Mouse (Mus musculus): ENCODE measurements around the gene Rhd.

The Rhd gene

GRCm38 (mm10) chr4:134856501-134856900 is 7.8 kb upstream of the Rhd start:
- no peak for DNase-seq (ENCODE audit: extremely low spot score)

DNA sequence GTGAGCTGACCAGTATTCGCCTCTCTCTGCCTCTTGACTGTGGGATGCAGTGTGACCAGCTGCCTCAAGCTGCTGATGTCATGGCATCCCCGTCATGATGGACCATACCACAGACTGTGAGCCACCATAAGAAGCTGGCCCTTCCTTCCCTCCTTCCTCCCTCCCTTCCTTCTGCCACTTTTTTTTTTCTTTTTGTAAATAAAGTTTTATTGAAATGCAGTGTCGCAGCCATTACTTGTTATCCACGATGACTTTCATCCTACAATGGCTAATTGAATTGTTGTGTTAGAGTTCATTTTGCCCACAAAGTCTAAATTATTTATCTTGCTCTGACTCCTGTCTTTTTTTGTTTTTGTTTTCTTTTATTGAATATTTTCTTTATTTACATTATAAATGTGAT is 5.8 kb upstream of the Rhd start:
- no peak for DNase-seq (ENCODE audit: extremely low spot score)

- no peak for DNase-seq (ENCODE audit: extremely low spot score)
Observed at GRCm38 (mm10) chr4:134861884-134862283, 2.5 kb upstream of the Rhd start.

DNA sequence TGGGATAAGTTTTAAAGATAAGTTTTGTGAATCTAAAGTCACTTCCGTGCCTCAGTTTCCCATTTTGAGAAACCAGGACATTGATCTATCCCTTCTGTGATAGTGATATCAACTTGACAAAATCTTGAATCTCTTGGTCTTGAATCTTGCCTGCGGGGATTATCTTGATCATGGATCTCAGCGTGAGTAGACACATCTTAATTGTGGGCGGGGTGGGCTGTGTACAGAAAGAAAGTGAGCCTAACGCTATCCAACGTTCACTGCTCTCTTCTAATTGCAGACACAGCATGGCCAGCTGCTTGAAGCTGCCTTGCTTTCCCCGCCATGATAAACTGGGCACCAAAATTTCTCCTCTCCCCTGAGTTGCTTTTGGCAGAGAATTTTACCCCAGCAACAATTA is 1.3 kb upstream of the Rhd start:
- DNase-seq (ENCODE audit: extremely low spot score), result no peak

DNA sequence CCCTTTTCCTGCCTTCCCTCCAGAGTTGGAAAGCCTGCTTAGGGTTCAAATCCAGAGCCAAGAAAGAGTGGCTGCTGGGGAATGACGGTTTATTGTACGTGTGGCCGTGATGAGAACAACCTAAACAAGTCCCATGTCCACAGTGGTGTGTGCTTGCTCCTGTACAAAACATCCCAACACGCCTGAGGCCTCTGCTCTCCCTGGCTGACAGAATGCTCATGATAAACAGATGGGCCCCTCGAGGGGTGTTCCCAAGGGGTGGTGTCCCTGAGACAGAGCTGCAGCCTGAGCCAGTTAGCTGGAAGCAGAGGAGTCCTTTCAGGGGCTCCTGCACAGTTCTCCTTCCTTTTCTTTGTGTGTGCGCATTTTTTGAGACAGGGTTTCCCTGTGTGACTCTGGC is 1.0 kb downstream of the Rhd start:
- DNase-seq (ENCODE audit: extremely low spot score), result no peak

DNA sequence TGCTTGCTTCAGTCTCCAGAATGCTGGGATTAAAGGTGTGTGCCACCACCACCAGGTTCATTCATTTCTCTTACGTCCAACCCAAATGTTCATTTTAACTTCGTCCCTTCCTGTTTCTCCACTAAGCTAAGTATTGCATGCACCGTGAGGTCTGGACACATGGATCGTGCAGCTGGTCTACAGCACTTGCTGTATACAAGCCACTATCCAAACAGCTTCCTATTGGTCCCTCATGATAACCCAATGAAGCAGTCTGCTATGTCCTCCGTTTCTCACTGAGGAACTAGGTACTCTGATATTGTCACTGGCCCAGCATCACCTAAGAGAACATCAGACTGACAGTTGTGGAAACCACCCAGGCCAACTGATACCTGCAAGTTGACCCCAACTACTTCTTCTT is 1.5 kb downstream of the Rhd start:
- DNase-seq (ENCODE audit: extremely low spot score), result no peak

GRCm38 (mm10) chr4:134867213-134867612 is 2.9 kb downstream of the Rhd start:
- DNase-seq (ENCODE audit: extremely low spot score), result no peak

DNA sequence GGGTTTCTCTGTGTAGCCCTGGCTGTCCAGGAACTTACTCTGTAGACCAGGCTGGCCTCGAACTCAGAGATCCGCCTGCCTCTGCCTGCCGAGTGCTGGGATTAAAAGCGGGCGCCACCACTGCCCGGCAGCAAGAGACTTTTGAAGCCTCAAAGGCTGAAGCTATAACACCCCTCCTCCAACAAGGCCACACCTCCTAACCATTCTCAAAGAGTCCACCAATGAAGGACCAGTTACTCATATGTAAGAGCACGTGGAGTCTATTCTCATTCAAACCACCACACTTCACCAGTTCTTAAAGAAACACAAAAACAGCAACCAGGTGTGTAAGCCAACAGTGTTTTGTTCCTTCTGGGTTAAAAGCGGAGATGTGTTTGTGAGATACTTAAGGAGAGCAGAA is 3.3 kb downstream of the Rhd start:
- DNase-seq (ENCODE audit: extremely low spot score), result no peak

DNA sequence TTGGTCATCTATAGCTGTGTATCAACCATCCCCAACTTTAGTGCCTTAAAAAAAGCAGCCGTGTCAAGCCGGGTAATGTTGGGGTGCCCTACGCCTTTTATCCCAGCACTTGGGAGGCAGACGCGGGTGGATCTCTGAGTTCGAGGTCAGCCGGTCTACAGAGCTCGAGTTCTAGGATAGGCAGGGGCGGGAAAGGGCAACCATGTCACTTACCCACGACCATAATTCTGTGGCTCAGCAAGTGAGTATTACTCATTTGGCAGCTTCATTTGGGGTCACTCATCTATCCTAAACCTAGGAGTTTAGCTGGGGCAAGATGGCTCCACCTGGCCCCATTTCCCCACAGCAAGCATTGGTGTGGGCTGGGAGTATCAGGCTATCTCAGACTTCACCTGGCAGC is 3.7 kb downstream of the Rhd start:
- DNase-seq (ENCODE audit: extremely low spot score), result no peak

GRCm38 (mm10) chr4:134868490-134868889 is 4.2 kb downstream of the Rhd start:
- no peak for DNase-seq (ENCODE audit: extremely low spot score)

GRCm38 (mm10) chr4:134869068-134869730 is 4.9 kb downstream of the Rhd start:
- no peak for DNase-seq (ENCODE audit: extremely low spot score)

- DNase-seq (ENCODE audit: extremely low spot score), result no peak
Observed at GRCm38 (mm10) chr4:134869815-134870375, 5.6 kb downstream of the Rhd start.

- no peak for DNase-seq (ENCODE audit: extremely low spot score)
Observed at GRCm38 (mm10) chr4:134871477-134871876, 7.1 kb downstream of the Rhd start.

DNA sequence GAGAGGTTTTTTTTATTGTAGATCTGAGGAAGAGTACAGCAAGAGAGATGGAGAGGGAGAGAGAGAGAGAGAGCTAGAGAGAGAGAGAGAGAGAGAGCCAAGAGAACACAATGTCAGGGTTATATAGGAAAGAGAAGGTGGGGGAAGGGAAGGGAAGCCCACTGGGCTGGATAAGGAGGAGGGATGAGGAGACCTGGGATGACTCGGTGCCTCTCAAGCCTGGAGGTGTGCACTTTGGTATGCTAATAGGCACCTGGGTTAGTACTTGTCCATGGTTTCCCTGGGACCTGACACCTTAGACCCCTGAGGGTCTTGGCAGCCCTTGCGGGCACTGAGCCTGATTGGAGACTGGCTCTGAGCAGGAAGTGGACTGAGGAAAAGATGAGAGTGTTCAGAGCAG is 7.6 kb downstream of the Rhd start:
- DNase-seq (ENCODE audit: extremely low spot score), result no peak

DNA sequence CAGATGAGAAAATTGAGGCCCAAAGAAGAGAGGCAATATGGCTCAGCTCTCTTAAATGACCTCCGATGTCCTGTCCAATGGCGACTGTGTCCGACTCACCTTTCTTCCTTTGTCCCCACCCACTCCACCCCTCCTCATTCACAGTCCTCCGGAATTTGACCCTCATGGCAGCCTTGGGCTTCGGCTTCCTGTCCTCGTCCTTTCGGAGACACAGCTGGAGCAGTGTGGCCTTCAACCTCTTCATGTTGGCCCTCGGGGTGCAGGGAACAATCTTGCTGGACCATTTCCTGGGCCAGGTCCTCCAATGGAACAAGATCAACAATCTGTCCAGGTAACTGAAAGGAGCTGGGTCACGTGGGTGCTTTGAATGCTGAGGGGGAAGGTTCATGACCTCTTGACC is 11.8 kb downstream of the Rhd start:
- no peak for DNase-seq (ENCODE audit: extremely low spot score)

- peak; percentile 81 for DNase-seq (ENCODE audit: extremely low spot score)
Observed at GRCm38 (mm10) chr4:134879410-134879981, 15.2 kb downstream of the Rhd start.

- no peak for DNase-seq (ENCODE audit: extremely low spot score)
Observed at GRCm38 (mm10) chr4:134880041-134880440, 15.7 kb downstream of the Rhd start.

DNA sequence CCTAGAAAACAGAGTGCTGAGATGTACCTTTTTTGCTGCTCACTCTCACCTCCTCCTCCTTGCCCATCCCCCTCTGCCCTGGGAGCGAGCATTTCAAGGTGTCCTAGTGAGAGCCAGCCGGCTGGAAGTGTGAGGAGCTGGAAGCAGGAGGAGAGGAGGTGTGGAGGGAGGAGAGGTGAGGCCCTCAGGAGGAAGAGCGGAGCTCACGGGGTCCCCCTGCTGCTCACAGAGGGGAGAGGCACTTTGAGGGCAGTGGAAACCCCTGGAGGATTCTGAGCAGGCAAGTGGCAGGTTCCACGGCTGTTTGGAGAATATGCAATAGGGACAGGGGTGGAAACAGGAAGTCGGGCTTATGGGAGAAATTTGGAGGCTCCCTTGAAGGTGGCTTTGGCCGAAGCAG is 18.9 kb downstream of the Rhd start:
- DNase-seq (ENCODE audit: extremely low spot score), result no peak

GRCm38 (mm10) chr4:134883808-134884207 is 19.5 kb downstream of the Rhd start:
- DNase-seq (ENCODE audit: extremely low spot score), result no peak

DNA sequence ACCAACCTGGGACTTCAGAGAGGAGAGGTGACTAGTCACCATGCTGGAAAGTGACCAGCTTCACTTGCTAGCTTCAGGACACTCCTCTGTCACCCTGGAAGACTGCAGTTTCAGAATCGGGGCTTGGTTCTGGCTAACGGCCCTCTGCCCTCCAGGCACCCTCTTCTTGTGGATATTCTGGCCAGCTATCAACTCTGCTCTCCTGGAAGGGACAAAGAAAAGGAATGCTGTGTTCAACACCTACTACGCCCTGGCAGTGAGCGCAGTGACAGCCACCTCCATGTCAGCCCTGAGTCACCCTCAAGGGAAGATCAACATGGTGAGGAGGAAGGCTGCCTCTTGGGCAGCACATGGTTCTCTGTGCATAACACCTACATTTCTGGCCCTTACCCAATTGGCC is 20.0 kb downstream of the Rhd start:
- DNase-seq (ENCODE audit: extremely low spot score), result no peak

GRCm38 (mm10) chr4:134892096-134892495 is 27.8 kb downstream of the Rhd start:
- DNase-seq (ENCODE audit: extremely low spot score), result no peak

DNA sequence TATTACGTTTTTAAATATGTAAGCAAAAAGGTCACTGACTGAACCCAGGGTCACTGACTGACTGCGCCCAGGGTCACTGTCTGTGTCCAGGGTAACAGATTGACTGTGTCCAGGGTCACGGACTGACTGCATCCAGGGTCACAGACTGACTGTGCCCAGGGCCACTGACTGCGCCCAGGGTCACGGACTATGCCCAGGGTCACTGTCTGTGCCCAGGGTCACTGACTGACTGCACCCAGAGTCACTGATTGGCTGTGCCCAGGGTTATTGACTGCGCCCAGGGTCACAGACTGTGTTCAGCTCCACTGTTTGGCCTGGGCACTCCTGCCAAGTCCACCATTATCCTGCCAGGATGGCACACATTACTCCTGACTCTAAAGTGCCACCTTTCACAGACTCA is 32.9 kb downstream of the Rhd start:
- no peak for DNase-seq (ENCODE audit: extremely low spot score)

DNA sequence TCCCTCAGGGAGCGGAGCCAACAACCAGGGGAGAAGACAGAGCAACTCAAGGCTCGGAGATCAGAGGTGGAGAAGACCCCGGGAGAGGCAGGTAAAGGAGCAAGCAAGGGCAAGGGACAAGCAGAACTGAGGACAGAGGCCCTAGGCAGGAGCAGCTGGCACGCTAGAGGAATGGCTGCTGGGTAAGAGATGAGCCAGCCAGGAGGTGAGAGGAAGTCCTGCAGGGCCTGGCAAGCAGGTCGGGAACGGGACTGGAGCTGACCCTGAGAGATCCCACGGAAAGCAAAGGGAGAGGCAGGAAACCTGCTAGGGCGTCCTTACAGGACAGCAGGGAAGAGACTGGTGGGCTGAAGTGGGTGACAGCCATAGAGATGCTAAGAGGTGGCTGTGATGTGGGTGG is 36.8 kb downstream of the Rhd start:
- no peak for DNase-seq (ENCODE audit: extremely low spot score)

DNA sequence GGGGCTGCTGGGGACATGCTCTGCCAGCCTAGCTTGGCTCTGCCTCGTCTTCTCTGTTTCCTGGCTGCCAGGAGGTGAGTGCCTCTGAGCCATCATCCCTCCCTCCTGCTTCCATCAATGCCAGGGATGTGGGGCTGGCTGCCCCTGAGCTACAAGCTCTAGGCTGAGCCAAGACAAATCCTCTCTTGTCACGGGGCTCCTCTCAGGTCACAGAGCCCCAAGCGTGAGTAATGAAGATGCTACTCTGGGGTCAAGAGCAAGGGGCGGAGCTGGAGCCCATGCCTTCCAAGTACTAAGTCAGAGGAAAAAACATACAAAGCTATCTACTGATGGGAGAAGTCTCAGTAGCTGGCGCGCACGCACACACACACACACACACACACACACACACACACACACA is 38.7 kb downstream of the Rhd start:
- DNase-seq (ENCODE audit: extremely low spot score), result no peak
